Mouse (Mus musculus) macrophage (primary cell): ENCODE measurements around the gene Smim6. TPM values are rescaled to one million over a fixed set of nuclear protein-coding genes. Genes with fewer than 3 reads are reported as not detected.

Experiments
- H3K27ac ChIP-seq: fragments of 350-480 bp; formaldehyde crosslinking; 2 replicates; pipeline ENCODE4 v1.9.0; 2021
- H3K36me3 ChIP-seq: fragments of 350-480 bp; formaldehyde crosslinking; 2 replicates; pipeline ENCODE4 v1.9.0; 2021; ENCODE audit errors: inconsistent target
- H3K4me3 ChIP-seq: fragments of 350-480 bp; formaldehyde crosslinking; 2 replicates; pipeline ENCODE4 v1.9.0; 2021; ENCODE audit errors: inconsistent target
- H3K79me2 ChIP-seq: fragments of 350-480 bp; formaldehyde crosslinking; 2 replicates; pipeline ENCODE4 v1.9.0; 2021; ENCODE audit errors: inconsistent target
- WGBS: methylation state at CpG from one replicate; pipeline ENCODE4 v1.1.7; 2026; ENCODE audit warnings: inconsistent platforms; ENCODE audit not compliant: missing documents; 5-methylcytosine and 5-hydroxymethylcytosine counted together
- polyA plus RNA-seq: library from polyadenylated mRNA; stranded (reverse); fragments of 250-400 nt; gene quantifications from 3 replicates; pipeline ENCODE4 v1.2.4, GENCODE M21; 2018; ENCODE audit warnings: inconsistent platforms

The Smim6 gene
- polyA plus RNA-seq, 1 experiment from 2014 or later: not detected

DNA sequence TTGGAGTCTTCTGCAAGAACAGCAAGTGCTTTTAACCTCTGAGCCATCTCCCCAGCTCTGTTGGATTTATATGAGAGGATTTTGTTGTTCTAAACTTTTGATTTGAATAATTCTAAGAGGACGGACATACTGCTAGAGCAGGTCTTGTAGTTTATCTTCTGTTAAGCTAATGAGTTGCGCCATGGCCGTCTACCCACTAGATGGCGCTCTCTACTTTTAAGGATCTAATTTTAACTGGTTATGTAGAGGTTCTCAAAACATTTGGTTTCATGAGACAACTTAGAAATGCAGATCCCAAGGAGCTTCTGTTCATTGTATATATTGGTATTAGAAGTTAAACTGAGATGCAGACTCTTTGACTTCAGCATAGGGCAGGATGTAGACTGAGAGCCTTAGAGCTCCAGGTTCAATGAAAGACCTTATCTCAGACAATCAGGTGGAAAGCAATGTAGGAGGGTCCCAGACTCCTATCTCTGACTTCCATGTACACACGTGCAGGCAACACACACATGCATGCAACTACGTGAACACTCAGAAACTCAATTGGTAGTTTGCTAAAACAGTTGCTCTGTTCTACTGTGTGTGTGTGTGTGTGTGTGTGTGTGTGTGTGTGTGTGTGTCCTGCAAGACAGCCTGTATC lies 28.0 kb downstream of the Smim6 start:
- WGBS: 41% methylated on average over 6 of the region's 6 CpGs
- Histone ChIP-seq H3K4me3 (no peak overlapping the region), H3K36me3 (peaks cover 73% of the 10 kb centered on the region), H3K27ac (no peak overlapping the region), H3K79me2 (peaks cover 28% of the 10 kb centered on the region)

DNA sequence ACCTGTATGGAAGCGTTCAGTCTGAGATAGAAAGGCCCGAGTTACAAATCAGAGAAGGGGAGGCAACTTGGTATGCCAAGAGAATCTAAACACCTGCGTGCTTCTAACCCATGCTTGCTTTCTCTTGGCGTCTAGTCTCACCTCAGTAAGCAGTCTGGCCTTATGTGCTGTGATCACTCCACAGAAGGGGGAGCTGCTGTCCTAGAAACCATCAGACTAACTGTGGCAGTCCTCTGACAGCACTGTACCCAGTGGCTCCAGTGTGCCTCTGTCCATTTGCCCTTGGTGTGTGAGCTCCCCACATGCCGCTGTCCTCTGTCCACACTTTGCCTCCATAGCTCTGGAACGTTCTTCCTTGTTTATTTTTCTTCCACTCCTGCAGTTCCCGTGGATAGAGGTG lies 30.2 kb downstream of the Smim6 start:
- WGBS: 94% methylated on average over 7 of the region's 7 CpGs
- H3K27ac ChIP-seq: no peak overlapping the region
- H3K36me3 ChIP-seq: peaks cover 79% of the 10 kb centered on the region
- H3K4me3 ChIP-seq: no peak overlapping the region
- peaks cover 6% of the 10 kb centered on the region; the same call in 1 of the 2 replicates for H3K79me2 ChIP-seq

DNA sequence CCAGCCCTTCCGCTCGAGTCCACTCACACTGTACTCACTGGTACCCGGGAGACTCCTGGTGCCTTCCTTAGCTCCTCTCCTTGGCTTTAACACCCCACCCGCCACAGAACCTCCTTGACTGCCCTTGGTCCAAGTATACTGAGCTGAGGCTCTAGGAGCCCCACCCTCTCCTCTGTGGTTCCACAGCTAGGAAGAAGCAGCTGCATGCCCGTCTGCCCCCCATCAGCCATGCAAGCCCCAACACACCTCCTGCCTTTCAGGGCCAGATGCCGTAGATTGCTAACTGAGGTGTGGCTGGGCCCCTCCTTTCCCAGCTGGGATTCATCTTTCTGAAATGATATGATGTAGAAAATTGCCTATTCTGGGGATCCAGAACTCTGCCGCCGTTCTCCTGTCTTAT lies 33.4 kb downstream of the Smim6 start:
- H3K36me3 ChIP-seq: peaks cover 87% of the 10 kb centered on the region
- no peaks in the 10 kb centered on the region; the same call in 1 of the 2 replicates for H3K79me2 ChIP-seq
- WGBS: 98% methylated on average over 8 of the region's 8 CpGs
- H3K27ac ChIP-seq: no peak overlapping the region
- H3K4me3 ChIP-seq: no peak overlapping the region

DNA sequence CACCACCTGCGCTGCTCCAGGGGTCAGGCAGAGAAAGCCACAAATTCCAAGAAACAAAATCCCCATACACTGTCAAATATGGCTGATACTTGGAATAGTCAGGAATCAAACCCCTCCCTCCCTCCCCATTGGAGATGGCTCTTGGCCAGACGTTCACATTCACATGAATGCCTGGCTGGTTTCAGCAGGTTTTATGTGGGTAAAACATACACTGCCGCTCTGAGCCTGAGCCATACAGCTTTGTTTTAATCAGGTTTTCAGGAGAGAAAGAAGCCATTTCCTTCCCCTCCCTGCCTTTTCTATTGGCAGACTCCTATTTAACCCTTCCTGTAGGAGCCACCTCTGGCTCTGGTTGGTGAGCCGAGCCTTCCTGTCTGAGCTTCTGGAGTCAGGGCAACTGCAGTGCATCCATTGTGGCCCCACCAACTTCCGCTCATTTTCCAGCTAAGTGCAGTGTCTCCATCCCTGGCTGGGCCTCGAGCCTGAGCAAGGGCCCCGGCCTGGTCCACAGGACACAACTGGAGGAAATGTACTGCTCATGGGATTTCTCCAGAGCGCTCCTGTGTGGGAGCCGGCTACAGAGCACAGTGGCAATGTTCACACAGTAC lies 34.5 kb downstream of the Smim6 start:
- 97% methylated on average over 9 of the region's 9 CpGs for WGBS

DNA sequence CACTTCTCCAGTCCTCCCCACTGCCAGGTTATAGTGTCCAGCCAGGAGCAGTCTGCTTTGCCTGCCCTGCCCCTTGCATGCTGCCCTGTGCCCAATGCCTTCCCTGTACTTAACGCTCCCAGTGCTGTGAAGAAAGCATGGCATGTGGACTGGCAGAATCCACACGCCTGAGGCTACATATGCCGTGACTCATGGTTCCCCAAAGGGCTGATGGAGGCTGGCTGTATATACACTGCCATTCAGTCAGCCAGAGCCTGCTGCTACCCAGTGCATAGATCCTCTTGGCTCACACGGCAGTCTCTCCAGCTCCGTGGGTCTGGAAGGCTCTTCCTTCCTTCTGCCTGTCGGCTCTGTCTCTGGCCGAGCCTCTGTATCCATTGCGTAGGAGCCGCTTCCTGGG lies 36.5 kb downstream of the Smim6 start:
- WGBS: 92% methylated on average over 9 of the region's 9 CpGs
- H3K36me3 ChIP-seq: peaks cover 95% of the 10 kb centered on the region
- H3K4me3 ChIP-seq: no peak overlapping the region

More for the DNA sequence above, 34.5 kb downstream of the Smim6 start:
- H3K27ac ChIP-seq: no peak overlapping the region
- peaks cover 91% of the 10 kb centered on the region for H3K36me3 ChIP-seq
- no peaks in the 10 kb centered on the region; the same call in 1 of the 2 replicates for H3K79me2 ChIP-seq
- no peak overlapping the region for H3K4me3 ChIP-seq

DNA sequence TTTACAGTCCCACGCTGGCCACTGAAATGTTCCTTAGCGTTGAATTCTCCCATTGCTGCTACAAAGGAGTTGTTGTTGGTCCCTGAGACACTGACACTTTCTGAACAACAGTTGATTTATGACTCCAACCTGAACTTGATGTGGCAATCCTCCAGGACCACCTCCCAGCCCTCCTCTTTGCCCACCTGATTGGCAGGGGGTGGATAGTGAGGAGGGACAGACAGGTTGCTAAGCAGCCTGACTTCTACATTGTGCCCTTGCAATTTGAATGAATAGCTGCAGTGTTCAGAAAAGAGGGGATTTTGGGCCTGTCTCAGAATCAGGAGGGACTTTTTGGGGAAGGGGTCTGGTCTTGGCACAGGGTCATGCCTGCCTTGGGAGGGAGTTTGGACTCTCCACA lies 38.9 kb downstream of the Smim6 start:
- no peak overlapping the region for H3K4me3 ChIP-seq
- no peaks in the 10 kb centered on the region for H3K79me2 ChIP-seq
- peaks cover 87% of the 10 kb centered on the region for H3K36me3 ChIP-seq
- no peak overlapping the region for H3K27ac ChIP-seq
- WGBS: 96% methylated on average over 2 of the region's 2 CpGs

More for the DNA sequence above, 36.5 kb downstream of the Smim6 start:
- Histone ChIP-seq H3K79me2 (no peaks in the 10 kb centered on the region; the same call in 1 of the 2 replicates), H3K27ac (no peak overlapping the region)

DNA sequence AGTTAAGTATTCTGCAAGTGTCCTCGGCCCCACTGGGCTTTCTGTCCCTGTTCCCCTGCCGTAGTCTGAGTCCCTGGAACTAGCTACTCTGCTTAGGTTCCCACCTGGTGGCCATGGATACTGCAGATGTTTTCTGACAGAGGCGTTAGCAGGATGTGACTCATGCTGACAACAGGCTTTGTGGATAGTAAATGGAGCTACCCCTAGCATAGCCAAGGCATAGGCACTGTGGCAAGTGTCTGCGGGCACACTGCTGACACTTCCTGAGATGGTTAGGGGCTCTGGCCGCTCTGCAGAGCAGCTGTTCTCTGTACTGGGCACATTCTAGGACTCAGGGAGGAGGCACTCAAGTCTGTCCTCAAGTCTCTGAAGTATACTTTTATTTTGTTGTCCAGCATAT lies 42.9 kb downstream of the Smim6 start:
- Histone ChIP-seq H3K4me3 (no peak overlapping the region), H3K79me2 (no peaks in the 10 kb centered on the region), H3K36me3 (peaks cover 67% of the 10 kb centered on the region), H3K27ac (peak overlapping the region; percentile 2; the same call in 1 of the 2 replicates)
- 74% methylated on average over 5 of the region's 5 CpGs for WGBS

DNA sequence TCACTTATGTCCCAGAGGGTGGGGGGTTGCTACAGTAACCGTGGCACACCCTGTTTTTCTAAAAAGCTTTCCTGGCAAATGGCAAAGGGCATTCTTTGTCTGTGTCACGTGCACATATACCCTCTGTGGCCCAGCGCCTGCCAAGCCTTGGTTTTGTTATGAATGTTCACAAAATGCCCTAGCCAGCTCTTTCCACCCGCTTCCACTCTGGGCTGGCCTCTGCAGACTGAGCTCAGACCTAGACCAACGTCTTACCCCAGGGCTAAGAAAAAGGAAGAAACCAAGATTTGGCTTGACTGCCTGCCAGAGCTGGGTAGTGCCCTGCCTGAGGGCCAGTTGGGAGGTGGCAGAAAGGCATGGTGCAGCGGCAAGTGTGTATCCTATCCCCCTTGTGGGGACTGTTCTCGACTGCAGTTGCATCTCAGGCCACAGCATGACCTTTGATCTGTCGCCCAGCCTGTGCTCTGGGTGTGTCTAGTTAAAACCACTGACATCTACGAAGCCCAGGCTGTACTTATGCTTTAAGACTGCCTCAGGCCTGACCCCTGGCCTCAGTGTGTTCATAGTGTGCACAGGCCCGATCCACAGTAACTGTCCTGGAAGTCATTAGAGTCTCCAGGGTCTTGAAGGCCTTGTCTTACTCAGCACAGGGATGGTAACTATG lies 43.5 kb downstream of the Smim6 start:
- peaks cover 67% of the 10 kb centered on the region for H3K36me3 ChIP-seq
- H3K4me3 ChIP-seq: no peak overlapping the region
- H3K79me2 ChIP-seq: no peaks in the 10 kb centered on the region
- 66% methylated on average over 10 of the region's 10 CpGs for WGBS
- peak overlapping the region; percentile 2; the same call in 1 of the 2 replicates for H3K27ac ChIP-seq

DNA sequence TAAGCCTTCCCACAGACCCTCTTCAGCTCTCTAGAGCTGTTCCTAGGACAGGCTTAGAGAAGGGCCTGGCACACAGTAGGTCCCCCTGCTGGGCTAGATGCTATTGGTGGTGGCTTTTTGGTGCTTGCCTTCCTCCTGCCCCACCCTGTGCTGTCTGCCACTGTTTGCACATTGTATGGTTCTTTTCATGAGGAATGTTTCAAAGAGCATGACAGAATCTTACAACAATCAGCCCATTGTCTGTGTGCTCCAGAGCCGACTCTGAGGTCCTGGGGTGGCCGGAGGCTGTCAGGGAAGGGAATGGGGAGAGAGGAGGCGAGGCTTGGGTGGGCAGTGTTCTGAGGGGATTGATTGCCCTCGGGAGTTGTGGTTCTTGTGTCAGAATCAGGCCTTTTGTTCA lies 44.6 kb downstream of the Smim6 start:
- Histone ChIP-seq H3K79me2 (no peaks in the 10 kb centered on the region), H3K4me3 (no peak overlapping the region), H3K36me3 (peaks cover 68% of the 10 kb centered on the region), H3K27ac (no peak overlapping the region)
- whole genome bisulfite sequencing: 90% methylated on average over 4 of the region's 4 CpGs

DNA sequence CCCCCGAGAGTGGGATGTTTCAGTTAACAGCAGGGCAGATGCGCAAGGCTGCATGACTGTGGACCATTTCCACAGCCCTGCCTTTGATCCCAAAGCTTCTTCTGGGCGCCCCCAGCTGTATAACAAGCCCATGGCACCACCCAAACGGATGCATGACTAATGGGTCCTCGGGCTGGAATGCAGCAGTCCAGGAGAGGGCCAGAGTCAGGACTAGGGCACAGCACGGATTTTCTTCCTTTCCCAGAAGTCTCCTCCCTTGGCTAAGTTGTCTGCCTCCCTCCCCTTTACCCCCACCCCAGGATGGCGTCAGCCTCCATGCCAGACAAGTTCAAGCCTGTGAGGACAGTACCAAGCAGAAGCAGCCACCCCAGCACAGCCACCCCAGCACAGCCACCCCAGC lies 46.2 kb downstream of the Smim6 start:
- Histone ChIP-seq H3K27ac (no peak overlapping the region), H3K79me2 (no peaks in the 10 kb centered on the region), H3K4me3 (no peak overlapping the region), H3K36me3 (peaks cover 68% of the 10 kb centered on the region)
- 96% methylated on average over 6 of the region's 7 CpGs for WGBS

DNA sequence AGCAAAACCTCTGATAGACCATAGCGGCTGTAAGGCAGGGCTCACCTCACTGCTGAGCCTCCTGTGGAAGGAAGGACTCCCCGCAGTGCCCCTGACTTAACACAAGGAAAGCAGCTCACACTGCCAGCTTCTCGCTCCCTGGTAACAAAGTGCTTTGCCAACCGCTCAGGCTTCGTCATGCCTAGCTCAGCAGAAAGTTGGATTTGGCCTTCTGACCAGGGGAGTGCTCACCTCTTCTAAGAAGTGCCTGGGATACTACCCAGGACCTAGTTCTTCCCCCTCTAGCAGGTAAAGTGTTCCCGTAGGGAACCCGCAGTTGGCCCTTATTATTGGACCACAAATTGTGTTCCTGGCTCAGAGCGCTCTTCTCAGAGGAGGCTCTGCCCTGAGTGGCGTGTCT lies 47.2 kb downstream of the Smim6 start:
- no peak overlapping the region for H3K4me3 ChIP-seq
- no peaks in the 10 kb centered on the region for H3K79me2 ChIP-seq
- H3K27ac ChIP-seq: no peak overlapping the region
- peaks cover 70% of the 10 kb centered on the region for H3K36me3 ChIP-seq
- WGBS: 93% methylated on average over 9 of the region's 9 CpGs

DNA sequence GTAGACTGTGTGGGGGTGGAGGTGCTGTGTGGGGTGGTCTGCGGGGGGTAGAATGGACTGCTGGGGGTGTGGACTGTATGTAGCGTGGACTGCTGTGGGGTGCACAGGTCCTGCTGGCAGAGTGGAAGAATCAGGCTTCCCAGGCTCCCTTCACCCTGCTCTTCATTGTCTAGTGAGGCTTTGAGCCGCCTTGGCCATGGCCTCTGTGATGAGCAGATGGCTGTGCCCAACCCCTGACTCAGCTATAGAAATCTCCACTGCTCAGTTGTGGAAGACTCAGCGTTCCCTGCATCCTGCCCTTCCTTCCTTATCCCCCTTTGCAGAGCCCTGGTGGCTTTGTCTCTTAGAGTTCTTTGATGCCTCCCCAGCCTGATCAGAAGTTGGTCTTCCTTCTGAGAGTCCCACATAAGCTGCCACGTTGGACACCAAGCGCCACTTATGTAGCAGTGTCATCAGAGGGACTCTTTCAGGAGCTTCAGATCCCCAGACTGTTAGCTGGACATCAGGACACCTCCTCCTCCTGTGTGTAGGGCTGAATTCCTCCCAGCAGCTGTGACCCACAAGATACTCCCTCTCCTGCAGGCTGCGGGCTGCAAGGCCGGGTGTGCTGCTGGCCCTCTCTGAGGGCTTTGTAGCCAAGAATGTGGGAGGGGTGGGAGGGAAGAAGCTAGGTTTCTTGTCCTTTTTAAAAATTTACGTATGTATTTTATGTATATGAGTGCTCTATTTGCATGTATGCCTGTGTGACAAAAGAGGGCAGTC lies 51.0 kb downstream of the Smim6 start:
- WGBS: 96% methylated on average over 9 of the region's 9 CpGs
- H3K27ac ChIP-seq: no peak overlapping the region
- no peak overlapping the region for H3K4me3 ChIP-seq
- peaks cover 62% of the 10 kb centered on the region for H3K36me3 ChIP-seq
- H3K79me2 ChIP-seq: no peaks in the 10 kb centered on the region
